In genomic region chr2:115751177-115751576, GRCm38 (mm10) we compare ENCODE assay signal across 25 mouse cellular contexts.
"Had no signal": no experiment of that assay in that cellular context is flagged by ENCODE, and none has a peak within 500 bp of the region (broad histone marks: within the 10 kb centered on the region; RNA-seq: fewer than 3 reads in every experiment).

No protein-coding gene starts in this region.

- H3K9me3 ChIP-seq: heart, embryonic 10.5 days; heart, embryonic 12.5 days; hindbrain, embryonic 10.5 days; hindbrain, embryonic 12.5 days; intestine, embryonic 15.5 days; limb, embryonic 10.5 days; limb, embryonic 12.5 days; liver, embryonic 13.5 days had no signal

- H3K36me3 ChIP-seq: heart, embryonic 10.5 days; heart, embryonic 12.5 days; hindbrain, embryonic 10.5 days; hindbrain, embryonic 12.5 days; intestine, embryonic 15.5 days; limb, embryonic 10.5 days; limb, embryonic 12.5 days; liver, embryonic 13.5 days had no signal

- H3K27ac ChIP-seq: heart, embryonic 10.5 days; hindbrain, embryonic 10.5 days; hindbrain, embryonic 12.5 days; hindbrain, embryonic 14.5 days; intestine, embryonic 15.5 days; layer of hippocampus, adult 2 months; left cerebral cortex, adult 2 months; limb, embryonic 10.5 days; limb, embryonic 12.5 days; liver, embryonic 13.5 days had no signal

- H3K4me2 ChIP-seq: heart, embryonic 12.5 days; hindbrain, embryonic 12.5 days; hindbrain, embryonic 14.5 days; intestine, embryonic 15.5 days; limb, embryonic 12.5 days; liver, embryonic 11.5 days; liver, embryonic 13.5 days had no signal

- ATAC-seq: hindbrain, embryonic 16.5 days; inflammation-experienced regulatory T-cells, adult 6 months; intestine, embryonic 15.5 days; intestine, postnatal 0 days had no signal

- H3K27me3 ChIP-seq: heart, embryonic 12.5 days; hindbrain, embryonic 12.5 days; intestine, embryonic 15.5 days; limb, embryonic 12.5 days; liver, embryonic 13.5 days had no signal

- DNase-seq: gastrocnemius, postnatal 10 days; gastrocnemius, postnatal 25 days; heart, postnatal 10 days; heart, postnatal 4 days; kidney, adult 18-20 months; kidney, adult 8-10 months; kidney, postnatal 10 days; kidney, postnatal 25 days; kidney, postnatal 4 days; liver; liver, embryonic 13.5 days had no signal

- H3K4me1 ChIP-seq: hindbrain, embryonic 12.5 days; intestine, embryonic 15.5 days; liver, embryonic 13.5 days had no signal

- H3K4me3 ChIP-seq: heart, embryonic 10.5 days; heart, embryonic 12.5 days; hindbrain, embryonic 10.5 days; hindbrain, embryonic 12.5 days; intestine, embryonic 15.5 days; layer of hippocampus, adult 2 months; left cerebral cortex, adult 2 months; limb, embryonic 10.5 days; limb, embryonic 12.5 days; liver, embryonic 13.5 days had no signal

- H3K9ac ChIP-seq: heart, embryonic 12.5 days; hindbrain, embryonic 12.5 days; hindbrain, embryonic 14.5 days; intestine, embryonic 15.5 days; limb, embryonic 12.5 days; liver, embryonic 13.5 days had no signal
